Mouse (Mus musculus): Measurements from ENCODE around the gene Tmem191c.

The Tmem191c gene

GRCm38 (mm10) chr16:17329848-17330570 lies 54.1 kb downstream of the Tmem191c start:
- DNase-seq (ENCODE audit: low read depth, low spot score): no peak

- DNase-seq (ENCODE audit: low read depth, low spot score): no peak
Observed at GRCm38 (mm10) chr16:17331116-17331515, 55.2 kb downstream of the Tmem191c start, which contains the start of gene Serpind1. Gene Serpind1 (plus strand): TSS chr16:17331371.

DNA sequence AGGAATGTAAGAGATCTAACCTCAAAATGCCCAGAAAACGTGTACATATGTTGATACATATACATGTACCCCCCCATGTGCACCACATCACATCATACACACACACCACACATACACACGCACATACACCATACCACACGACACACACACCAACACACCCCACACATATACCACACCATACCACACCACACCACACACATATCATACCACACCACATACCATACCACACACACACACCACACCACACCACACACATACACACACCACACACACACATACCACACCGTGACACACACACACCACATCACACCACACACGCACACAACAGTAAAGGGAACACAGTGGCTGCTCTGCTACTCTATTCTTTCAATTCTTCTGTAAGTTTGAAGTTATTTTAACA lies 56.0 kb downstream of the Tmem191c start:
- no peak for DNase-seq (ENCODE audit: low read depth, low spot score)
